Mouse (Mus musculus) MN1 (cell line): ENCODE data around the gene Atf1.
"Not testable (repeated sequence)": the region's sequence is repeated elsewhere in the genome, so short reads cannot be mapped to it uniquely, and the experiment has no call there.

ENCODE experiments used
- DNase-seq: peaks from one replicate; pipeline ENCODE4 v3.0.0-alpha.2; 2016; ENCODE audit warnings: low spot score

Atf1 gene

GRCm38 (mm10) chr15:100260351-100260750 is 32.7 kb downstream of the Atf1 start:
- not testable (repeated sequence) for DNase-seq

- peak; percentile 64 for DNase-seq
Measured at GRCm38 (mm10) chr15:100263246-100263905, 35.8 kb downstream of the Atf1 start.

- DNase-seq: no peak
Measured at GRCm38 (mm10) chr15:100265586-100266325, 38.1 kb downstream of the Atf1 start.

GRCm38 (mm10) chr15:100268916-100269315 is 41.3 kb downstream of the Atf1 start:
- DNase-seq: no peak

DNA sequence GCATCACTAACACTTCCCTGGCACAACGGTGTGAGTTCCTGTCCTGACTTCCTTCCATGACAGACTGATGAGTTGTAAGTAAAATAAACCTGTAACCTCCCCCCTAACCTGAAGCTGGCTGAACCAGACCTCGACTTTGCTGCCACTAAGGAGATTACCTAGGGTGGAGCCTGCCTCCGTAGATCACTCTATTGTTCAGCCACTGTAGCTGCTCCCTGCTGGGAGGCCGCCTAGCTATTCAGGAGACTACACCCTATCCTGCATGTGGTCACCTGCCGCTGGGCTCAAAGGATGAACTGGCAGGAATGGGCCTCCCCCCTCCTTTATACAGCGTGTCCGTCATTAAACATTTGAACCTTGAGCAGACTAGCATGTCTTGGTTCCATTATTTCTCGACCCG is 42.2 kb downstream of the Atf1 start:
- no peak for DNase-seq

- not testable (repeated sequence) for DNase-seq
Measured at GRCm38 (mm10) chr15:100270609-100271008, 43.0 kb downstream of the Atf1 start.

GRCm38 (mm10) chr15:100271411-100271810 is 43.8 kb downstream of the Atf1 start:
- DNase-seq: no peak

- DNase-seq: not testable (repeated sequence)
Measured at GRCm38 (mm10) chr15:100273791-100274308, 46.2 kb downstream of the Atf1 start.

DNA sequence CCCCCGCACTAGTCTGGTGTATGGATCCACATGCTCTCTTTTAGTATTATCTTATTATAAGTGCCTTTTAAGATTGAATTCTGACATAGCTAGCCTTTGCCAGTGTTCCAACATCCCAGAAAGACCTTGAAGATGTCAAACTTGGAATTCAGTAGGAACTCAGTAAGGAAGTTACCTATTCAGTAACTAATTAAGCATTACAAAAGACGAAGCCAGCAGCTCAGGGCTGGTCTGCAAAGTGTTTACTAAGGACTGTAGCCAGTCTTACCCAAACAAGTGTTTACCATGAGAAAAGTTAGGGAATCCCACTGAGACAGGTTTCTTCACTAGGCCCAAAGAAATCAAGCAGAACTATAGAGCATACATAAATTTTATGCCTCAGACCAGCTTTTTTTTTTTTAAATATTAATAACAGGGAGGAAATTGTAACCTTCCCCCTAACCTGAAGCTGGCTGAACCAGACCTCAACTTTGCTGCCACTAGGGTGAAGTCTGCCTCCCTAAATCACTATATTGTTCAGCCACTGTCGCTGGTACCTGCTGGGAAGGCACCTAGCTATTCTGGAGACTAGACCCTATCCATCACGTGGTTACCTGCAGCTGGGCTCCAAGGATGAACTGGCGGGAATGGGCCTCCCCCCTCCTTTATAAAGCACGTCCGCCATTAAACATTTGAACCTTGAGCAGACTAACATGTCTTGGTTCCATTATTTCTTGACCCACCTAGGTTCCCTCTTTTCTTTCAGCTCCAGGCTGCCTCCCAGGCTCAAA is 47.4 kb downstream of the Atf1 start:
- no peak for DNase-seq

DNA sequence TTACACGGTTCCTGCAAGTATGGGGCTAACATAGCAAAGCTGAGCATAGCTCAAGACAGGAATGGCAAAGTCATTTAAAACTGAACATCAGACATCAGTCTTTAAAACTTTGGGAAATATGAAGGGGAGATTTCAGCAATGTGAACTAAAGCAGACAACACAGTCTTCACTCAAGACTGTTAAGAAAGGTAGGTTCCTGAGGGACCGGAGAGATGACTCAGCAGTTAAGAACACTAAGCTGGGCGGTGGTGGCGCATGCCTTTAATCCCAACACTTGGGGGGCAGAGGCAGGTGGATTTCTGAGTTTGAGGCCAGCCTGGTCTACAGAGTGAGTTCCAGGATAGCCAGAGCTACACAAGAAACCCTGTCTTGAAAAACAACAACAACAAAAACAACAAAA is 48.8 kb downstream of the Atf1 start:
- no peak for DNase-seq

- DNase-seq: no peak
Measured at GRCm38 (mm10) chr15:100277586-100277985, 50.0 kb downstream of the Atf1 start.

GRCm38 (mm10) chr15:100280626-100281025 is 53.0 kb downstream of the Atf1 start, which contains the start of gene Tmprss12:
Gene Tmprss12, plus strand, starts transcription at chr15:100280837.
- DNase-seq: no peak

- no peak for DNase-seq
Measured at GRCm38 (mm10) chr15:100288980-100289379, 61.4 kb downstream of the Atf1 start.

DNA sequence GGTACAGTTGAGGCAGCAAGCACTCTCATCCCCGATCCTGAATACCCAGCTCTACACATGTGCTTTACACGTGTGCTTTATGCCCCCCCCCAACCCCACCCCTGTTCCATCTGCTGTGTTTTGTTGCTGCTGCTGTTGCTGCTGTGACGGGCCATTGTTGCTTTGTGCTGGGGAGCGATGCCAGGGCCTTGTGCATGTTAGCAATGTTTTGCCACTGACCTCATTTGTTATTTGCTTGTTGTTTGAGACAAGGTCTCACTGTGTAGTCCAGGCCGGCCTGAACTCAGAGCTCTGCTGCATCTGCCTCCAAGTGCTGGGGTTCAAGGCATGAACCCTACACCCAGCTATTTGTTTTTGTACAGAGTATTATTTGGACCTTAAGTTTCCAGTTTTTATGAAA is 63.2 kb downstream of the Atf1 start:
- no peak for DNase-seq

- no peak for DNase-seq
Measured at GRCm38 (mm10) chr15:100292326-100292725, 64.7 kb downstream of the Atf1 start.

GRCm38 (mm10) chr15:100297856-100298255 is 70.2 kb downstream of the Atf1 start:
- DNase-seq: no peak

DNA sequence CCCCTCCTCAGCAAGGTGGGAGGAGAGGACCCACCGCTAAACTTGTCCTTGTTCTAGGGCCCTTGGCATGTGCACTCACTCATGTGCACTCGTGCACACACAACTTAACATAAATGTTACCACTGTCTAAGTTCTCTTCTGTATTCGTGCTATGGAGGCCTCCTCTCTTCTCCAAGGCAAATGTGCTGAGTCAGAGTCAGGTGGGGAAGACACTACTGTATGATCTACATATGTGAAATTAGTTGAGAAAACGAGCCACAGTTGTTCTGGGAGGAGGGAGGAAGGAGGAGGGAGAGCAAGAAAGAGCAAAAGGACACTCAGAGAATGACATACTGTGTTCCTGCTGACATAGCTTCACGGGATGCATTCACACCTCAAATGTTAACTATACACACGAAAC is 72.9 kb downstream of the Atf1 start:
- no peak for DNase-seq

DNA sequence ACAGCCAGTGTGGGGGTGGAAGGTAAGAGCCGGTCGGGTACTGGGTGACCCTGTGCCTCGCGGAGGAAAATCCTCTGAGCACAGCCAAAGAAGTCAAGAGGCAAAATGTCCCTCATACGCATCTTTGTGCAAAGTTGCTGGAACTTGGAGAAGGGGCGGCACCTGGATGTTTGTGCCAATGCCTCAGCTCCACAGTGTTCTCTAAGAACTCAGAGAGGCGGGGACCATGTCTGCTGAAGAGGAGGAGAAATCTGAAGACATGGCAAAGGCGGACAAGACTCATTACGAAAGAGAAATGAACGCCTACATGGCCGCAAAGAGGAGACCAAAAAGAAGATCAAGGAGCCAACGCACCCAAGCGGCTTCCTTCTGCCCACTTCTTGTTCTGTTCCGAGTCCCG is 73.9 kb downstream of the Atf1 start:
- DNase-seq: no peak

DNA sequence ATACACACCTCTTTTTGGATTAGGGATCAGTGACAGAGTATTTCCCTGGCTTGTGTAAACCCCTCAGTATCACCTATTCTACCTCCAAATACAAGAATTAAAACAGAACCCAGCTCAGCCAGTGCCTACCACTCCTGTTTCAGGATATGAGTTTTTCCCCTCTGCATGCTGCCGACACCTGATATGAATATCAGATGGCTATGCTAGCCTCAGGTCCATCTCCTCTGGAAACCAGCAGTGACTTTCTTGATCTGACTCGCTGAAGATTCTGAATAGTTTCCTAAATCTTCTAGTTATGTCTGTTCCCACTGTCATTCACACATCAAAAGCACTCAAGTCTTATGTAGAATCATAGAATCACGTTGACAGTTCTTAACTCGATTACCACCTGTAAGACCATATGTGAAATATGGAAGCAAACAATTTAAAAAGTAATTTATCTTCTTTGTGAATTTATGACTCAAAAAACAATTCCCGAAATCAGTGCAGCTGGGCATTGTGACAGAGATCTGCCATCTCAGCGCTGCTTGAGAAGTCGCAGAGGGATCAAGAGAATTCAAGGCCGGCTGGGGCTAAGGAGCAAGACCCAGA is 75.9 kb downstream of the Atf1 start:
- no peak for DNase-seq

- peak; percentile 88 for DNase-seq
Measured at GRCm38 (mm10) chr15:100304019-100304991, 76.7 kb downstream of the Atf1 start, which contains the start of gene Mettl7a1. Gene Mettl7a1, plus strand, starts transcription at chr15:100304140.

- DNase-seq: no peak
Measured at GRCm38 (mm10) chr15:100306201-100306600, 78.6 kb downstream of the Atf1 start.
